Mouse (Mus musculus) megakaryocyte, embryonic 14.5 days (primary cell): Measurements from ENCODE around the gene Ccnyl1.

Experiments
- FLI1 ChIP-seq: IDR thresholded peaks from 2 replicates; pipeline ENCODE4 v1.6.1; 2012; ENCODE audit warnings: low read length, inconsistent platforms, mixed read lengths
- GATA1 ChIP-seq: IDR thresholded peaks from 3 replicates; pipeline ENCODE4 v1.6.1; 2012; ENCODE audit warnings: mixed read lengths, low read length, inconsistent platforms, borderline replicate concordance

GRCm38 (mm10) chr1:64731341-64732020 lies 41.2 kb downstream of the Ccnyl1 start:
- TF ChIP-seq GATA1 (no peak), FLI1 (no peak)
